Mouse (Mus musculus): ENCODE results near the gene 6030498E09Rik.
A peak's percentile ranks its signal among the peaks of the same experiment; 100 is the strongest.

6030498E09Rik gene

DNA sequence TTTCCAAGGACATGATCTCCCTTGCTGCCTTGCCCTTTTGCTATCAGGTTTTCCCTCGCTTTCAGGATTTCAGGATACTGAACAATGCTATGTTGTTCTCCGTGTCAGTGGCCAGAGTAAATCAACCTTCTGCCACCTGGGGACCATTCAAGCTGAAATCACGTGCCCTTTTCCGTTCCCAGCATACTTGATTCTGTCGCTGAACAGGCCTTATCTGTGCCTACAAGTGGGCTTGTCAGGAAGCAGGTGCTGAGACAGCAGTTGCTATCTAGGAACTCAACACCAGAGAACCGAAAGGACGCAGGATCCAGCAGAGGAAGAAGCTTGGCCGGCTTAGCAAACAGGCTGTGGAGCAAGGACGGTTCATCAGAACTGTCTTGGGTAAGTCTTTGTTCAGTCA is at the start of gene 6030498E09Rik:
TSS of gene 6030498E09Rik (plus strand) at position 194 of the 400 bp plus-strand sequence.
- no peak for DNase-seq (ENCODE audit: low spot score)

DNA sequence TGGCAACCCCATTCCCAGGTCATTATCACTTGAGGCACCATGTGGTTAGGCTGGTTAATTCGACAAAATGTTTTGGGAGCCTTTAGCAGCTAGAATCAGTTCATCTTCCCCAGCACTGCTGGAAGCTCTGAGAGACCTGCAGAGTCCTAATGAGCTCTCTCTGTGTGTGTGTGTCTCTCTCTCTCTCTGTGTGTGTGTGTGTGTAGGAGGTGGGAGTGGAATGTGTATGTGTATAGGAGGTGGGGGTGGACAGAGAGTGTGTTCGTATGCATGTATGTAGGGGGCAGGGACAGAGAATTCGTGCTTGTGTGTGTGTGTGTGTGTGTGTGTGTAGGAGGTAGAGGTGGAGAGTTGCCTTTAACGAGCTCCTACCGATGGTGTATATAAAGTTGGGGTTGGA is 42.4 kb upstream of the 6030498E09Rik start:
- no peak for DNase-seq (ENCODE audit: low spot score)

- DNase-seq (ENCODE audit: low spot score), result no peak
Measured at GRCm38 (mm10) chrX:38730639-38731038, 41.8 kb upstream of the 6030498E09Rik start.

GRCm38 (mm10) chrX:38733683-38734082 is 38.8 kb upstream of the 6030498E09Rik start:
- DNase-seq (ENCODE audit: low spot score), result no peak

- DNase-seq (ENCODE audit: low spot score), result no peak
Measured at GRCm38 (mm10) chrX:38734916-38735880, 37.3 kb upstream of the 6030498E09Rik start.

DNA sequence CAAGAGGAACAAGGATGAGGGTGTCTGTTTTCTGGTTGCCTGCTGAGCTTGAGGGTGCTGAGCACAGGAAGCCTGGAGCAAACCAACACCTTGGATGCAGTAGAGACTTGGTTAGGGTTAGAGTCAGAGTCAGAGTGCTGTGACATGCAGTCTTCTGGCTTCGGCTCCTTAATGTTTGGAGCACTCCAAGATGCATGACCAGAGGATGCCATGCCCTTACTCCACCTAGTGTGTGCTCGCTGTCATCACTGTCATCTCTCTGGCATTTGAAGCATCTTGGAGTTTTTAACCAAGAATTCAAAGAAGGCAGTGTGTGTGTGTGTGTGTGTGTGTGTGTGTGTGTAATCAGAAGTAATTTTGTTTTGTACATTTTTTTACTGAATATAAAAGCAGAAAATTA is 1.0 kb upstream of the 6030498E09Rik start:
- no peak for DNase-seq (ENCODE audit: low spot score)

DNA sequence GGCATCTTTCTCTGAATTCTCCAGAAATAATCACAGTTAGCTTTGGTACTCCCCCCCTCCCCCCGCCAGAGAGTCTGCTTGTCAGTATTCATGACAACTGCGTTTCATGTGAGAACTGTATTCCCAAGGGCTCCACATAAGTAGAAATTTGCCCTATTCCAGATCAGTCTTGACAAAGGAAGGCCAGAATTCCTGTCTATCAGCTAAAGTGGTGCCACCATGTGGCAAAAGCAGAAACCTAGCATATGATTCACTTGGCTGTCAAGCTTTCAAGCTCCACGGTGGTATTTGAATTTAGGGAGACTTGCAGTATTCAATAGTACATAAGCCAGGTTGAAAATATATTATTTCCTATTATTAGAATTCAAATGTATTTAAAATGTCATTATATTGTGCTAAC is 585 bp upstream of the 6030498E09Rik start:
- DNase-seq (ENCODE audit: low spot score), result peak; percentile 15

- no peak for DNase-seq (ENCODE audit: low spot score)
Measured at GRCm38 (mm10) chrX:38794373-38794772, 21.9 kb downstream of the 6030498E09Rik start.

DNA sequence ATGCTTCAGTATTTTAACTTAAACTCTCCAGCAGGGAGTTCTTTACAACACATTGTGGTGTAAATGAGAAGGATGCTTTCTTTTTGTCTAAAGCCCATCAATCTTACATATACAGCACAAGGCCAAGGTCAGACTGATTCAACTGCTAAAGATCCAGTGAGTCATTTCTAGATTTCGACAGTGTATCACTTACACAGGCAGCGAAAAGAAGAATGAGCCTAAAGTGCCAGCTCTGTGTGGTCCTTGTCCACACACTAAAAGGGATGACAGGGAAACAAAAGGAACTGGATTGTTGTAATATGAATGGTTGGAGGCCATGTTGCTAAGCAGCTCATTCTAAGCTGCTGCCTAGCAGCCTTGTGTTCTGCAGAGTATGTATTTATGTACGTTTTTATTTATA is 41.5 kb downstream of the 6030498E09Rik start:
- no peak for DNase-seq (ENCODE audit: low spot score)

- DNase-seq (ENCODE audit: low spot score), result no peak
Measured at GRCm38 (mm10) chrX:38816841-38817240, 44.4 kb downstream of the 6030498E09Rik start.

- DNase-seq (ENCODE audit: low spot score), result no peak
Measured at GRCm38 (mm10) chrX:38958571-38958970, 186.1 kb downstream of the 6030498E09Rik start.

DNA sequence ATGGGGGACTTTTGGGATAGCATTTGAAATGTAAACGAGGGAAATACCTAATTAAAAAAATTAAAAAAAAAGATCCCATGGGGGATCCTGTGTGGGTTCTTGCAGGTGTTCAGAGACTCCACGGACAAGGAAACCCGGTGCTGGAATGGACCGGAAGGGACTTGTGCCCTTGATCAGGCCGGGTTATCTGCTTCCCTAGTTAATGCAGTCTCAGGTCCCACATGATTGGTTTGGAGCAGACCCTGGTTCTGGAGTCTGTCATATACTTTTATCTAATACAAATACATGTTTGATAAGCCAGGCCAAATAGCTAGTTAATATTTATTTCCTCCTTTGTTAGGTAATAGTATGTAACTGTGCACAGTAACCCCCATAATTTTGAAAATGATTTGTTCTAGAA is 223.8 kb downstream of the 6030498E09Rik start:
- no peak for DNase-seq (ENCODE audit: low spot score)

Data from layer of hippocampus, adult 11-12 months (tissue).